Mouse (Mus musculus) lung, adult 18-20 months (tissue): ENCODE data around the gene Efna1.
A peak's percentile ranks its signal among the peaks of the same experiment; 100 is the strongest.

Source experiments
- DNase-seq, 2 experiments: peaks; one replicate each; pipeline ENCODE4 v3.0.0; 2022; ENCODE audit warnings: mixed read lengths in 2 of 2

Efna1 gene

DNA sequence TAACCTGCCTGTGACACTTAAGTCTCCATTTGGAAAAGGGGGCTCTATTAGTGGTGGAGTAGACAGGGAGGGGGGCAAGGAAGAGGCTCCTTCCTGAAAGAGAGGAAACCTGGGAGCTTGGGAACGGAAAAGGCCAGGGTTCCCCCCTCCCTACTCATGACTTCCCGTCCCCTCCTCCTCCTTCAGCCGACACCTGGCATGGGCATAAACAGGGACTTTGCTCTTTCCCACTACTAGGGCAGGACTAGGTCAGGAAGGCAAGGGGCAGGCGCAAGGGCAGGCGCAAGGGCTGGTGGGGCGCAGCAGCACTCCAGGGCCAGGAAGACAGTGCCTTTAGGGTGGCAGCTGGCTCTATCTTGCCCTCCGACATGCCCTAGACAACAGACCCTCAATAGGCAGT lies 2.8 kb downstream of the Efna1 start:
- DNase-seq: peak; percentile 83 to 89

DNA sequence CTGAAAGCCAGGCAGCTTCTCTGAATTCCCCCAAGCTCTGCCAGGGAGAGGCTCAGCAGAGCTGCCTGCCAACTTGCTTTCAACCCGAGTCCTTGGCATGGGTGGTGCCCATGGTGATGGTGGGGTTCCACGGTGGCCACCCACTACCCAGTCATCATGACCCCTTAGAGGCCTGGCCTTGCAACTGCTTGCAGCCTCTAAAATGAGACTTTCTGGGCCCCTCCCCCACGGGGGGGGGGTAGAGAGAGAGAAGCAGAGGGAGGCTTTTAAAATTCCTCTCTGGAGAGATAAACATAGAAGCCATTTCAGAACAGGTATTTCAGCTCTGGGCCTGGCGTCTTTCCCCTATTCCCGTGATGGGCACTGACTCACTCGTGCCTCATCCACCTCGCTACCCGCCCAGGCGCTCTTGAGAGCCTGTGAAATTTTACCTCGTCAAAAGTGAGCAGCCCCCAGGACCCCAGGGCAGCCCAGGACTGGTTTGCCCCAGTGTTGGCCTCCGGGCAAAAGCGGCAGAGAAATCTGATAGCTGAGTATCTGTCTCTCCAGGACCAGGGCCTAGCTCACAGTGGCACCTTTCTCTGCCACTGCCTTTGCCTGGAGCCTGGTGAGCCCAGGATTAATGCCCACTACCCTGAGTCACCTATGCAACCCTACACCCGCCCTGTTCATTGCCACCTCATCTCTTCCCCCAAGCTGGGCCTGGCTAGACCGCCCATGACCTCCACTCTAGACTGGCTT lies 3.5 kb downstream of the Efna1 start:
- peak; percentile 77 to 83 for DNase-seq

DNA sequence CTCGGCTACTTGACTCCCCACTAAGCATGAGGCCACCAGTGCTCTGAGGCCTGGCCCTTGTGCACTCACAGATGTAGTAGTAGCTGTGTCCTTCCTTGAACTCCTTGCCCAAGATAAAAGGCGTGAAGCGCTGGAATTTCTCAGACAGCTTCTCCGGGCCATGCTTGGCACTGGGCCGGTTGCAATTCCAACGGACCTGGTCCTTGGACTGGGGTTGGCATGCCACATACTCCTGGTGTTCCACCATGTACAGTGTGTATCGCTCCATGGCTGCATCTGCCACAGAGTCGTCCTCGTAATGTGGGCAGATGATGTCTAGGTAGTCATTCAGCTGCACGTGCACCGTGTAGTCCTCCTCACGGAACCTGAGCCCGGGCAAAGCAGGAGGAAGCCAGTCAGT lies 4.9 kb downstream of the Efna1 start:
- no peak for DNase-seq

DNA sequence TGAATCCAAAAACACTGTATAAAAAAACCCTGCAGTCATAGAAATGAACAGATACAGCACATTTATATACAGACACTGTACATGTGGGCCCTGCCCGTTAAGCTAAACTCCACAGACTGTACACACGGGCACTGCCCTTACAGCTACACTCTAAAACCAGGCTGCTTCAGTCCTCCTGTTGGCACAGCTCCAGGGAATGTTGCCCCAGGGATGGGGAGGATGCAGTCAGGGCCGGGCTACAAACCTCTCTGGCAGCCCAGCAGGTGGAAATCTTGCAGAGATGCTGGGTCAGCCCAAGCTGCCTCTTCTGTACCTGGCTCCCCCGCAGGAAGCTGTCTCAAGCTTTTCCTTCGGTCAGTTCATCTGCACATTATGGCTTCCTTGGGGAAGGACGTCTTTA lies 9.2 kb downstream of the Efna1 start:
- DNase-seq: peak; percentile 33 to 44

DNA sequence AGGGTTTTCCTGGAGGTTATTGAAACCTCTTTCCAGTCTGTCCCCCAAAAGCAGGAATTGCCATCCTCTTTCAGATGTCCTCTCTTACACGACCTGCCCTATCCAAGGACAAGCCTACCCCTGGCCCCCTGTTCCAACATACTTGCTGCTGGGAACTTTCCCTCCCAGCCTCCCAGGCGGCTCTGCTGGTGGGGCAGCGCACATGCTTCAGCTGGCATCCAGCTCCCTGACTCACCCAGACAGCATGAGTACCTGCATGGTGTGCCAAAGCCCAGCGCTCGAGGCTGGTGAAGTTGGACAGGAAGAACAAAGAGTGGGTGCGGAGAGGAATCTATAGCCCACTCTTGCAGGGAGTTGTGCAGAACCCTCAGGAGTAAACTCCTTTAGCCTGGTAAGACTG lies 10.1 kb downstream of the Efna1 start:
- DNase-seq: peak; percentile 65 to 73

DNA sequence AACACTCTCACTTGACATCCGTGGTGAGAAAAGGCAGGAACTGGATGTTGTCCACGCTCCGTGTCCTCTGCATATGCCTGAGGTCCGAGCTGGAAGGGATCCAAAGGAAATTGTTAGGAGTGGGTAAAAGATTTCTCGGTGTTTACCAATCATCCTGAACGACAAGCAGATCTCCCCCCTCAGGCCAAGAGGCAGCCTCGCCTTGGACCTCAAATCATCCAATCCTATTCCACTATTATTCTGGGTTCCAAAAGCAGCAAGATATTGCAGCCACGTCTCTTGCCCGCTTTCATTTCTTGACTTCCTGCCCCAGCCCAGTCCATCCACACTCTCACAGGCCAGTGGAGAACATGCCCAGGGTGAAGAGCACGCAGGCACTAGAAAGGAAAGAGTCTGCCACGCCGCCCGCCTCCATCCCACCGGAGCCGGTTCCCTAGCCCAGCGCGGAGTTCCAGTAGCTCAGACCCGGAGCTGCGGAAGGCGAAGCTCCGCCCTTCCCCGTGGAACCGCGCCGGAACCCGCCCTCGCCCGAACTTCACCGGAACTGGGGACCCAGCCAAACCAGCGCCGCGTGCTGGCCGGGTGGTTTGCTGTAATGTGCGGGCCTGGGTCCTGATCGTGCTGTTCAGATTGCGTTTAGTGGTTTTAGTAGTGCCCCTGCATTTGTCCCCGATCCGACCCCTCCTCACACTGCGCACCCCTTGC lies 10.7 kb downstream of the Efna1 start, which contains the start of gene Slc50a1:
Slc50a1 (minus strand) TSS at position 520 of the 705 bp plus-strand sequence.
- peak; percentile 87 to 89 for DNase-seq

DNA sequence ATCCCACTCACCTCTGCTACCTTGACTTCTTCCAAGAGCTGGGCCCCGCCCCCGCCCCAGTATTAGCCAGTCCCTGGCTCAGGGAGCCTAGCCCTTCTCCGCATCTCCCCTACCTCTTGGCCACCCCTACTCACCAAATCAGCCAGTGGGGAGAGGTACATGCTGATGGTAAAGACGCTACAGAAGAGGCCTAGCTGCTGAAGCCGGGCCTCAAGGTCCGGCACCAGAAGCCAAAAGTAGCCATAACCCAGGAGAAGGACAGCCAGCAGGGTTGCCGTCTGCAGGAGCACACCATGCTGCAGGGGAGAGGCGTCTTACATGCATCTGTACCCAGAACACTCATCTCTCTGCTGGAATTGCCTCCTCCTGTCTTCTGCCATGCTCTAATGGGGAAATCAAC lies 12.0 kb downstream of the Efna1 start:
- no peak for DNase-seq

DNA sequence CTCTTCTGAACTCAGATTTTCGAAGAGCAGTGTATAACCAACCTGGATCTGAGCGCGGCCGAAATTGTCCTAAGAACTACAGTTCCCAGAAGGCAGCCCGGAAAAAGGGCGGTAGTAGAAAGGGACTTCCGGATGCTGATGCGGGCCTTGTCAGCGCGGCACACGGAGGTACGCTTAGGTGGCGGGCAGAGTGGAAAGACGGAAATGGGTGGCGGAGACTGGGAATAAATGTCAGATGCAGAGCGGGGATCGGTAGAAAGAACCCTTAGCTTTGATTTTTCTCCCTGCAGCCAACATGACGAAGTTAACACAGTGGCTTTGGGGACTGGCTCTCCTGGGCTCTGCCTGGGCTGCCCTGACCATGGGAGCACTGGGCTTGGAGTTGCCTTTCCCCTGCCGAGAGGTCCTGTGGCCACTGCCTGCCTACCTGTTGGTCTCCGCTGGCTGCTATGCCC lies 14.5 kb downstream of the Efna1 start:
- peak; percentile 85 to 86 for DNase-seq

DNA sequence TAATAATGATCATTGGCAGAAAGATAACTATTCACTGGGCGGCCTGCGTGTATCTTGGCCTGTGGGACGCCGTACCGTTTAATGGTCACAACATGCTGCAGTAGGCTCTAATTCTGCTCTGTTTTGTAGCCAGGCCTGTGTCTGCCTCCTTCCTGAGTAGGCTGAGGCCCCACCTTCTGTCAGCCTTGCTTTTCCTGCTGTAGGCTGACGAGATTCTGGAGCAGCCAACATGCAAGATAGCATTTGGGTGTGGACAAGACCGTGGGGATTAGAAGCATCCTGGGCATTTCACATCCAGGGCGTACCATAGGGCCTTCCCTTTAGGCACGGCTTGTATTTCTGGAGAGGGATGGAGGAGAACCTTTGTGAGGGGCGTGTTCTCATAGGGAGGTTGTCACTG lies 18.5 kb downstream of the Efna1 start:
- DNase-seq: peak; percentile 44 to 61

DNA sequence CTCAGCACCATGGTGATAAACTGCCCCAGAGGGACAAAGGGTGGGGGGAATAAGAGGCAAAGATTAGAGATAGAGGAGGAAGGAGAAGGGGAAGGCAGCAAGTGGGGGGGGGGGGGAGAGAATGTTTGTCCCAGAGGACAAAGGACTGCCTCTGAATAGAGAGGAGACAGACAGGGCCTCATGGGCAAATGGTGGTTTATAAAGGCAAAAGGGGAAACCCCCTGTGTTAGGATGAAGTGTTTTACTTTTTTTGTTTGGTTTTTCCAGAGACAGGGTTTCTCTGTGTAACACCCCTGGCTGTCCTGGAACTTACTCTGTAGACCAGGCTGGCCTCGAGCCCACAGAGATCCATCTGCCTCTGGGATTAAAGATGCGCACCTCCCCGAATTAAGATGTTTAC lies 20.7 kb downstream of the Efna1 start:
- DNase-seq: no peak

DNA sequence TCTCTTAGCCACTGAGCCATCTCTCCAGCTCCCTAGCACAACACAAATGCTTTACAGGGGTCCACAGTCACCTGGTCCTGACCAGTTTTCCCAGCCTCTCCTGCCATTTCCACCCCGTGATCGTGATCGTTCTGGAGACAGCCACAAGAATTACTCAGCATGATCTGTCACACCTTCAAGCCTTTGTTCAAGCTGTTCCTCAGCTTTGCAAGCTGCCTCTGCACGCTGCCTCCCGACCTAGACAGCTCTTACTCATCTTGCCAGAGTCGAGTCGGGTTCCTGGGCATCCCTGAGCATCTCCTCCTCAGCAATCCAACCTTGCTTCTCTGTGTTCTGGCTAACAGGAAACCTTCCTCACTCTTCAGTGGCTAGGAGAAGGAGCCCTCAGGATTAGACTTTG lies 21.9 kb downstream of the Efna1 start, which contains the start of gene Dpm3:
Dpm3 (plus strand) TSS at position 283 of the 400 bp plus-strand sequence.
- no peak for DNase-seq

DNA sequence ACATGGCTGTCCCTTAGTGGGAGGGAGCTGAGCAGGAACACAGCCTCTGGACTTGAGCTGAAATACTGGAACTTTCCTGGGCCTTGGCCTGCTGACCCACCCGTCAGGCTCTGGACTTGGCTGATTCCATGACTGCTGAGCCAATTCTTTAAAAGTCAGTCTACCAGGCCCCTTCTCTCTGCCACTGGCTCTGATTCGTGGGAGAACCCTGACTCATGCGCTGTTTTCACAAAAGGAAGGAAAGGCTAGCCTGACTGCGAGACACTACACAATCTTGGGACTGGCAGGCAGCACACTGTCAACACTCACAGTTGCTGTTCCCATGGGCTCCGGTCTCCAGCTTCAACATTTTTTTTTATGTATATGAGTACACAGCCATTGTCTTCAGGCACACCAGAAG lies 24.8 kb downstream of the Efna1 start:
- DNase-seq: no peak

DNA sequence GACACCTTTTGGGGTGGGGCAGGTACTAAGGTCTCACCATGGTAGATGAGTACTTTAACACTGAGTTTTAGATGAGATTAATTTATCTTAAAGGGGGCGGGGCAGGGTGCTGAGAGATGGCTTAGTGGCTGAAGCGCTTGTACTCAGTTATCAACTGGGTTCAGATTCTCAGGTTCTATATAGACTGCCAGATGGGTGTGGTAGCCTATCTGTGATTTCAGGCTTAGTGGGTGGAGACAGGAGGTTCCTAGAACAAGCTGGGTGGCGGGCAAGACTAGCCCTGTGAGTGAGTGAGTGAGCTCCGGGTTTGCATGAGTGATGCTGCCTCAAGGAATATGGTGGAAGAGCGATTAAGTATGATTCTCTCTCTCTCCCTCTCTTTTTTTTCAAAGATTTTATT lies 25.9 kb downstream of the Efna1 start:
- DNase-seq: no peak

DNA sequence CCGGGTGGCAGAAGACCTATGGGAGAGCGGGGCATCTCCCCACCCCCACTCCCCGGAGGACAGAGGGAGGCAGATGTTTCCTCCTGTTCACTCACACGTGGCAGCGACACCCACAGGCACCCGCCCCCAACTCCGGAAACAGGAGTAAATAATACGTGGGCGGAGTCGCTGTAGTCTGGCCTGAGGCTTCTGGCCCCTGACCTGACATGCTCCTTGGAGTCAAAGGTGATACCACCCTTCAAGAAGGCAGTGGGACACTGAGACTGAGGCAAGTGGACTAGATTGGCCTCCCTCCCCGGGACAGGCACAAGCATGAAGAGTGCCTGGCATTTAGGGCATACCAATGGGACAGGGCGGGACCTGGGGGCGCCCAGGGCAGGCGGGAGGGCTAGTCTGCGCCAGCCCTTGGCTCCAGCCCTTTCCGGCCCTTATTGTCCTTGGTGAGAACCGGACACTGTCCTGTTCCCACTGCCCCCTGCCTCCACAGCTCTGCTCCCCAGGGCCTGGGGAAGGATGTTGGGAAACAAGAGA lies 29.5 kb downstream of the Efna1 start:
- peak; percentile 84 to 89 for DNase-seq

DNA sequence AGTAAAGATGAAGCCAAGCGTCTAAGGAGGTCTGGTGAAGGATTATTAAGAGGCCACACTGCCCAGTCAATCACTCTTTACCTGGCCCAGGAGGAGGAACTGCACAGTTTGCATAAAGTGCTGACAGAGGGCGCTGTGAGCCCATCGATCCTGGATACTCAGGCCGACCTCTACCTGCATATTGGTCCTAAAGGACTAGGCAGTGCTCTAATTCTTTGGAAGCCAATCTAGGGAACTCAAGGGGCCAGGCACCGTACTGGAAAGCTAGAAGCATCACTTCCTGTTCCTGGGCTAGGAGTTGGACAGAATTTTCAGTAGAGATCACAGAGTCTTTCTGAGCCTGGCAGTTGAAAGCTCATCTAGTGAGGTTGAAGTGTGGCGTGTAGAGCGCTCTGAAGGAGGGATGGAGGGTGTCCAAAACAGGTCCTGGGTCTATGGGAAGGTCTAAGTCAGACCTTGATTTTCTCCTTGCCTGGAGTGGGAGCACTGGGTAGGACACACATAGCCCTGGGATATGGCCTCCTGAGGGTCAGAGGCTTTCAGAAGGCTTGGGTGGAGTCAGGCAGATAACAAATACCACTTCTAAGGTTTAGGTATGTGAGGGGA lies 30.4 kb downstream of the Efna1 start:
- peak; percentile 85 to 87 for DNase-seq

DNA sequence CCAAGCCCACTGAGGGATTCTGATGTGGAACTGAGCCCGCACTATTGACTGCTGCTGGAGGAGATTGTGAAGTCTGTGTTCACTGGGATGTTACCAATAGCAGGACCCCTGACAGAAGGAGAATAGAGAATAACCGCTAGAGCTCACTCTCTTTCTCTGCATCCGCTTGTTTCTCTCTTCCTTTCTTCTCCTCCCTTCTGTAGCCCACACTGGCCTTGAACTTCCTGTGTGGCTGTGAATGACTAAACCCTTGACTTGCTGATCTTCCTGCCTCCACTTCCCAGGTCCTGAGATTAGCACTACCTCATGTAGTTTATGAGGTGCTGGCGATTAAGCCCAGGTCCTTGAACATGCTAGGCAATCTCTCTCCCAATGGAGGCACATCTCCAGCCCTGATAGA lies 33.5 kb downstream of the Efna1 start:
- no peak for DNase-seq

DNA sequence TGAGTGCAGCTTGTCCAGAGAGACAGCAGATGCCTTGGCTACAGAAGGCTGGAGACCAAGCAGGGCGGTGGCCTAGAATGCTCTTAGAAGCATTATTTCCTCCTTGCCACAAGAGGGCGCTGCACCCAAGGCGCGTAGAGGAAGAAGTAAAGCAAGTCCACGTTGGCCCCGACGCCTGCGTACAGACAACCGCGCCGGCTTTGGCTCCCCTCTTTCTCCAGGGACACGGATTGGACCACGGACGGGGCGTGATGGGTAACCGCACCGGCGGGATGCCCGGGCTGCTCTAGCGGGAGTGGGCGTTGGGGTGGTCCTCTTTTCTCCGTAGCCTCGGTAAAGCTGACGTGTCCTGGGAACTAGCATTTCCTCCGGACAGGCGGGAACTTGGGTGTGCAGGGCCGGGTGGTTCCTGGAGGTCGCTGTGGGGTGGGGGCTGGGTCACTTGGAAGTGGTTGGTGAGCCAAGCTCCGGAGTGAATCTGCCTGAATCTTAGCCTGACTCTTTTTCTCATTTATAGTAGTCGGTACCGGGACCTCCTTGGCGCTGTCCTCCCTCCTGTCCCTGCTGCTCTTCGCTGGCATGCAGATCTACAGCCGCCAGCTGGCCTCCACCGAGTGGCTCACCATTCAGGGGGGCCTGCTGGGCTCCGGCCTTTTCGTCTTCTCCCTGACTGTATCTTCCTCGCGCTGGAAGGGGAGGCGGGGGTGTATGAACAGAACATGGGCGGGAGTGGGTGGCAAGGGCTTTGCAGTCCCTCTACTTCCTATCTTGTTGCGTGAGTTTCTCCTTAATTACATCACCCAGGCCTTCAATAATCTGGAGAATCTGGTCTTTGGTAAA lies 34.5 kb downstream of the Efna1 start, which contains the start of gene Trim46:
Trim46 (minus strand) TSS at position 49 of the 840 bp plus-strand sequence.
- peak; percentile 89 to 92 for DNase-seq

DNA sequence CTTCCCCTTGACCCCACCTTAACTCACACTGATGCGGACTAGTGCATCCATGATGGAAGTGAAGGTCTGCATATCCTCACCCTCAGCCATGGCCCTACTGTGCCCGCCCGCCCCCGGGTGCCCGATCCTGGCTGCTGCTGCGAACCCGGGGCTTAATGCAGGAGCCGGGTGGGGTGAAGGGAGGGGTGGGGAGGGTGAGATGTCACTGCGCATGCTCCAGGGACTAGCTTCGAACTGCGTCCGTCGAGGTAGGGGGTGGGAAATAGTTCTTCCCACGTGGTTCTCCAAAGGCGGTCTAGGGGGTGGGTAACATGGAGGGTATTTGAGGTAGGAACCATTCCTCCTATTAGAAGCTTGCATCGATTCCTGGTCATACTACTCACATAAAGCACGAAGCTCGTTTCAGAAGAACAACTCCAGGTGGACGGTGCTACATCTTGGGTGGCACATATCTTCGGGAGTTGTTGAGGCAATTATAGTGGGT lies 35.2 kb downstream of the Efna1 start, which contains the start of gene Krtcap2:
Krtcap2 (plus strand) TSS at position 279 of the 484 bp plus-strand sequence.
- peak in 1 of 2 experiments; percentile 36 for DNase-seq

DNA sequence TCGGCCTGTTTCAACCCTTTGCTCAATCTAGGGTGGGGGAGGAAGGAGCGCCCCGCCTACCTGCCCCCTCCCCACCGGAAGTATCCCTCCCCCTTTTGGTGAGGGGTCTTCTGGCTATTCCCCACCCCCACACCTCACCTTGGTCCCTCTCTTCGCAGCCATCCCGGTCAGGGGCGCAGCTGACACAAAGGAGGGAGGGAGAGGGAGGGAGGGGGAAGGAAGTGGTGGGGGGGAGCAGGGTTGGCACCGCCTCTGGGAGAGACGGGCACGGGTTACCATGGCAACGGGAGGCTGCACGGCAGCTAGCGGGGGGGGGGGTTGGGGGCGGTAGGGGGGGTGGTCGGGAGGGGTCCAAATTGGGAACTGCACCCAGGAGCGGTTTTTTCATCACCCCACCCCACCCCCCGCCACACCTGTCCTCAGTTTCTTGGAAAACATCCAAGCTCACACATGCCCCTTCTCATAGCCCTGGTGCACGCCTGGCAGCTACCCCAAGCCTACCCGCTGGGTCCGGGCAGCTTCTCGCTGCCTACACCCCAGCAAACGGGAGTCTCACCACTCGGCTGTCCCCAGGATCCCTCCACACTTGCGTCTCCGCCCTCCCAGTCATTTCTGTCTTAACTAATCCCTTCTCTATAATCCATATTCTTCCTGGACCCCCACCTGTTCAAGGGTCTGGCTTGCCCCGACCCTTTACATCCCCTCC lies 35.8 kb downstream of the Efna1 start:
- DNase-seq: peak in 1 of 2 experiments; percentile 20

DNA sequence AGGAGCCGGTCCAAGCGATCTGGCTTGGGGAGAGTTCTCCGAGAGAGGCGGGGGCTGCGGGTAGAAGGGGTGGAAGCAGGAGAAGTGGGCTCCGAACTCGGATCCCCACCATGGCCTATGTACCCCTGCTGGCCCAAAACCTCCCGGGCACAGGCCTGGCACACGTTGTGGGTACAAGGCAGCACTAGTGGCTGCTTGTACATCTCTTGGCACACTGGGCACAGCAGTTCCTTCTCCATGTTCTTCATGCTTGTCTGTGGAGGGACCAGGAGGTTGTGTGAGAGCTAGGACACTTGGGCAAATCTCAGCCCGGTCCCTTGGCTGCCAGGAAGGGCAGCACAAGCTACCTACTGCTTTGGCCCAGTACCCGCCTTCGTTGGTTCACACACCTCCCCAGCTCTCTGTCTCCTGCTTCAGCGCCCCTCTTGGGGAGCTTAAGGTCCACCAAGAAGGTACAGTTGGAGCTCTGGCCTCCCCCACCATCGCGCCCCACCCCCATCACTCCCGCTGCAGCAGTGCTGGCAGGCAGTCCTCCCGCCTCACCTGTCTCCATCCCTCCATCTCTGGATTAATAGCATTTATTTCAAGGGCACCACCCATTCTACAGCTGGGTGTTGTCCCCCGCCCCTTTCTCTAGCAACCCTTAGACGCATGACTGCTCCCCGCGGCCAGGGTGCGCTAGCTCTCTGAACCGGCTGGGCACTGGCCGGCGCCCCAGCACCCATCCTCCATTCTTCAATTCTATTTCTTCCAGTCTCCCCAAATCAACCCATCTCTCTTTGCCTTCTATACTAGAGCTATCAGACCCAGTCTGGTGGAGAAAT lies 36.6 kb downstream of the Efna1 start:
- DNase-seq: peak in 1 of 2 experiments; percentile 45
